Mouse (Mus musculus) gastrocnemius, postnatal 25 days (tissue): ENCODE measurements around the gene Dpf3. TPM values are rescaled to one million over a fixed set of nuclear protein-coding genes. Genes with fewer than 3 reads are reported as not detected.
A peak's percentile ranks its signal among the peaks of the same experiment; 100 is the strongest.

Experiments used
- DNase-seq: peaks from one replicate; pipeline ENCODE4 v3.0.0; 2022
- total RNA-seq, 2 experiments: library from RNA; stranded (reverse); gene quantifications; 1 replicate in 1 of 2; 2 replicates in 1 of 2; pipeline ENCODE4 v1.2.3; 2021

The Dpf3 gene
- total RNA-seq, 2 experiments from 2014 or later, result 17.9 to 22.5 TPM

DNA sequence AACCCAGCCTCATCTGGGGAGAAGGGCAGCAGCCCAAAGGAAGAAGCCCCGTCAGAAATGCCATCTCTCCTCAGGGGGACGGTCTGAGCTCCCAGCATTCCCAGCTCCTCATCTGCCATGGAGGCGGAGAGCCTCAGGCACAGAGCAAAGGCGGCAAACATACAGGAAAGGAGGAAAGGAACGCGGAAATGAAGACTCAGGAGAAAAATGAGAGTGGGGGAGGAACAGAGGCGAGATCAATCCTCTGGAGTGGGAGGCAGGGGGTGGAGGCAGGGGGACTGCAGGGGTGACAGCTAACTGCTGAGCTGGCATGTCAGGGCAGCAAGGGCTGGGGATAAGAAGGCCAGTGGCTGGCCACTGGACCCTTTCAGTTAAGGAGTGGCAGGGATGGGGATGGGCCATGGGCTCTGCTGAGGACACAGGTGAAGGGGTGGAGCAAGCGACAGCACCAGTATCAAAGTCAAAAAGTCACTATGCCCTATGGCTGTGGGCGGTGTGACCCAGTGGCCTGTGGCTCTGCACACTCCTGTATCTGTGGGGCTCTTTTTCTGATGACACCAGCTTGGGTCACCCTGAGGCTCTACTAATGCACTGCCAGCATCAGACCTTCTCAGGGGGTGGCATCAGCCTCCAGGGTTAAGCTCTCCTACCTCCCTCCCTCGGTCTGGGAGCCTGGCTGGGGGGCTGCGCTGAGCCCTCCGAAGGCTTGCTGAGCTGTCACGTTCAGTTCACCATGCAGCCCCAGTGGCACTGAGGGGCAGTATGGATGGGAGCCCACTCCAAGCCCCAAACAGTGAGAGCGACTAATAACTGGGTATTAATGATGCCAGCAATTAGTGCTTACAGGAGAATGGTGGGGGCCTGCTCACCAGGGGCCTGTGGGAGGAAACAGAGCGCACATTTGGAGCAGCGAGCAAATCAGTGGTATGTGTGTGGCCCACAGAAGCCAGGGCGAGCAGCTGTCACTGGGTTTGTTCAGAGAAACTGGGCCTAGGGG lies 200.7 kb downstream of the Dpf3 start:
- DNase-seq, result no peak

DNA sequence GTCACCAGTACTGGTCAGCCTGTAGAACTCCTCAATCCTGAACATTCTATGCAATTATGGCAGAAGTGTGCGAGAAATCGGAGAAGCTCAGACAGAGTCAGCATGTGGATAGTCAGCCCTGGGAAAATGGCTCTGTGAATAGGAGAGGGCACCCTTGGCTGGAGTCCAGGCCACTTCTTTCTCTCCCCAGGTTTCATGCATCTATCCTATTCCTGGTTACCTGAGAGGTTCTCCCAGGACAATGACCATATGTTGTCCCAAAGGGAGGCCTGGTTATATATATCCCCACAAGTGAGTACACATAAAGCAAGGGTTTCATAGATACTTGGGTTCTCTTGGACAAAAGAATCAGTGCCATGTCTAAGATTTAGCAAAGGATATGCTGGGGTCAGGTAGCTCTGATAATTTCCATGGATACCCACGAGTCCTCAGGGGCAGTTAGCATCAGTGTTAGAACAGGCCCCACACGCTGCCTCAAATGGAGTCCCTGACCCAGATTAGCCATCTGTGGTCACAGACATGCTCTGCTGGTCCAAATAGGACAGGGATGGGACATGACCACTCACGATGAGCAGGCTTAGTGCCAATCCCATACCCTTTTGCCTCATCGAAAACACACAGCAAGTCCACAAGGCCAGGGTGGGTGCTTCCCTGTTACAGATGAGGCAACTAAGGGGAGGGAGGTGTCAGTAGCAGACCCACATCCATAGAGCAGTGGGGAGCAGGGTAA lies 203.8 kb downstream of the Dpf3 start:
- DNase-seq, result no peak

DNA sequence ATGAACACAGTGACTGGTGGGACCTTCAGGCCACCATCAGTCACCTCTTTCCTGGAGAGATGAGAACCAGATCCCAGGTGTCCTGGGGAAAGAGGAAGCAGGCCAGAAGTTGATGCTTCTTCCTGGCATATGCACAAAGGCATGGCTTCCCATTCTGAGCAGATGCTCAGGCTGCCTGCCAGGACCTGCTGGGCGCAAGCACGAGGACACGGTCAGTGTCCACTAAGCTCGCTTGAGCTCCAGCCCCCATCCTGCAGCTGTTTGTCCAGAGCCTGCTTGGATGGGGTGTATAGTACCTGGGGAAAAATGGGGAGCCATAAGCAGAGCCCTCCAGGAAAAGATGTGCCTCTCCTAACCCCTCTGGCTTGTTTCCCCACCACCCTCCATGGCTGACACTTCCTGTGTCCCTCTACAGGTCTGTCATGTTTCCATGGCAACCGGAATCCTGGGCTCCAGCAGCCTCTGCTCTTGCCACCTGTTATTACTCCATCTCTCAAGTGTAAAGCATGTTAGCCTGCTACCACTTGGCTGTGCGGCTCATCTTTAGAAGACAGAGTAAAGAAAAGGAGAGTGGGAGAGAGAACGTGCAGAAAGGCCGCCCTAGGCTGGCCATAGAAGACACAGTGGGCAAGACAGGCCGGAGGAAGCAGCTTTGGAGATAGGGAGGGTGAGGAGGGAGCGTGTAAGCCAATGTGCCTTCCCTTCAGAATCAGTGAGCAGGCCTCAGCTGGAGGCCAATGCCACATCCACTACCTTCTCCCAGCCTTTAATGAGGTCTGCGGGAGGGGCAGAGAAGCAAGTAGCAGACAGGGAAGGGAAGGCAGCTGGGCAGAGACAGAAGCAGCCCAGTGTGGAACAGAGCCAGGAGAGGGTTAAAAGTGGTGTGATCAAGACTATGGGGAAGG lies 209.7 kb downstream of the Dpf3 start:
- peak; percentile 56 for DNase-seq

DNA sequence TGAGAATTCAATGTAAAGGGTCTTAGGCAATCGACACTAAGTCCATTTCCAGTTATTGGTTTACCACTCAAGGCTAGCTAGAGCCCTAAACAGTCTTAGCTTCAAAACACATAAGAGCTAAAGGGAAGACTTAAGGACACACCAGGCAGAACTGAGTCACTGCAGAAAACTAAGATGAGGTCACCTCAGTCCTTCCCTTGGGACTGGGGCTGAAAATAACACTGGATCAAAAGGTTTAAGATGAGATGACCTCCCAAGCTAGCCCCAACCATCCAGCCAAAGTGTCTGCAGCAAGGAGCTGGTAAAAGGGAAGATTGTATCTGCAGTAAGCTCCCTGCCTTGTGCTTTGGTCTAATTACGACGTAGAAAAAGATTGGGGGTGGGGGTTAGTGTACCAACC lies 216.3 kb downstream of the Dpf3 start:
- peak; percentile 39 for DNase-seq

DNA sequence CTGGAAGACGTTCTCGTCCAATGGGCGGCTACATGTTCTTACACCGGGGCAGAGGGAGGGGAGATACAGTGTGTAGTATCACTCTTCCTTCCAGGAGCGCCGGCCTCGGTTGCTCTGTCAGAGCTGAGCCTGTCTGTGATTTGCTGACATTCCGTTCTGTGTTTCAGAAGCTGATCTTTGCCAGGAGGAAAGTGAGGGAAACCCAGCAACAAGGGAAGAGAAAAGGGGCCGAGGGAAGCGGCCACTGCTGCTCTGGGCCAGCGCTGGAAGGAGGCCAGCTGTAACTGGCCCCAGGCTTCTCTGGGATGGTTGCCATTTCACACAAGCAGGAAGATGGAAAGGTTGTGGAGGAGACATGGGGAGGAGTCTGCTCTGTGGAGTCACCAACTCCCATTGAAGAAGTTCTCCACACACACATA lies 219.0 kb downstream of the Dpf3 start:
- peak; percentile 77 for DNase-seq

DNA sequence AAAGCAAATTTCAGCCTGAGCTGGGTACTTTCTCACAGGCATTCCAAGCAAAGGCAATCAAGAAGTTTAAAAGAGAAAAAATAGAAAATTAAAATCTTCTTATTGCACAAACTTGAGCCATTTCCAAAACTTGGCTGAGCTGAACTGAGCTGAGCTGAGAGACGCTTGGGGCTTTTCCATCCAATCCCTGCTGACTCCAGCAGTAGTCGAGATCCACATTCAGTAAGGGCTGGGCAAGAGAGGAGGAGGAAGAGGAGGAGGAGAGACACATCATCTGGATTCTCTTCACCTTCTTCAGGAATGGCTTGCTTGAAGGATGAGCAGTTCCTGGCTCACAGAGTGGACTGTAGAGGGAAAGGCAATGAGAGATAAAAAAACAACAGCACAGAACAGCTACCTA lies 227.0 kb downstream of the Dpf3 start:
- DNase-seq, result no peak

DNA sequence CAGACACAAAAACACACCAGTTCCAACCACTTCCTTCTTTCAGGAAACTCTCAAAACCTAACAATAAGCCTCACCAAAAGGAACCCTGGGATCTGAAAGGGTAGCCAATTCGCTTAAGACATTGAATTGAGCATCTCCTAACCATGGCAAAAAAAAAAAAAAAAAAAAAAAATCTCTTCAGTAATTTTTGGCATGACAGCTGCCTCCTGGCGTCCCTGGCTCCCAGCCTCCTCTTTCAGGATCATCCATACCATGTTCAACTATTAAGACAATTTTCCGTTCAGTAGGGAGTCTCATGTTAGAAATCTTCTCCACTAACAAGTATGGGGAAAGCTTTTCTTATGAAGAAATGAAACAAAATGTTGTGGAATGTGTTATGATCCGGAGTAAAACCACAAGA lies 233.1 kb downstream of the Dpf3 start:
- DNase-seq, result no peak

DNA sequence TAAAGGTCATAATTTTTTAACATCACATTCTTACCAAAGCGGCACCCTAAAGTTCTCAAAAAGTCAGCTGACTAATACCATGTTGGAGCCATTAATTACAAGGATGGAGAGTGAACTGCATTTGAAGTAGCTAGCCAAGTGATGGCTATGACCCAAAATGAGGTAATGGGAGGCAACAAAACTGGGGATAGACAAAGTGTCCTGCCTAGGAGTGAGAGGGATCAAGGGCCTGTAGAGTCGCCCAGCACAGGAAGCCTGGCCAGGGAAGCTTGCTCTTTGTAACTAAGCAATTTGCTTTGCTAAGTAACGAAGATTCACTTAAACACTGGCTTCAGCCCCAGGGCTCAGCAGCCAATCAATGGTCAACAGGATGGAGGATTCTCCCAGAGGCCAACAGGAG lies 238.4 kb downstream of the Dpf3 start:
- no peak for DNase-seq

DNA sequence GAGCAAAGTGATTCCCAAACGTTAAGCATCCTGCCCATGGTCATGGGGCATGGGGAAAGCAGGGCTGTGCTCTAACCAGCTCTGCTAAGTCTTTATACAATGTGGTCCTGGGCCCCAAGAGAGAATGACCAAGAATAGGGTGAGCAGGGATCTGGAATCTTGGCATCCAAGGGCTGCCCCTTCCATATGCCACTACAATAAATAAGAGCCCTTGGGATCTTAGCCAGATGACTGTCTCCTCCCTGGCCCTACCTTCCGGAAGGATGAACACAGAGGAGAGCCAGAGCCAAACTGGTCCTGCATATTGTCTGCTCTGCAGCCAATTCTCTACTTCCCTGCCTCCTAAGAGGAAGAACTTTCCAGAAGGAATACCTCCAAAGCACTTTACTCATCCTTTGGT lies 238.9 kb downstream of the Dpf3 start:
- DNase-seq, result no peak

DNA sequence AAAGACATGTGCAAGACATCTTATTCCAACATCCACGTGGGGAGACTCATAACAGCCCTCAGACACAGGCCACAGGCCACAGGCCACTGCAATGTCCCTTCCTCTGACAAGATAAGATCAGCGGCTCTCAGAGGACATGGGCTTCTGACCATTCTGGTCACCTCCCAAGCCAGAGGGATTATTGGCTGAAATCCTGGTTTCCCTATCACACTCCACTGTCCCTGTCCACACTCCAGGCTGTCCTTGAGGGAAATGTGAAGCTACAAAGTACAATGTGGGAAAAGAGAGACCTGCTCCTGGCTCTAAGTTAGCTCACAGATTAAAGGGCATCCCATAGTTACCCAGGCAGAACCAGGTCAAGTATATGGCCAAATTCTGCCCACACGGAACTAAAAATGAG lies 239.8 kb downstream of the Dpf3 start:
- DNase-seq, result no peak

DNA sequence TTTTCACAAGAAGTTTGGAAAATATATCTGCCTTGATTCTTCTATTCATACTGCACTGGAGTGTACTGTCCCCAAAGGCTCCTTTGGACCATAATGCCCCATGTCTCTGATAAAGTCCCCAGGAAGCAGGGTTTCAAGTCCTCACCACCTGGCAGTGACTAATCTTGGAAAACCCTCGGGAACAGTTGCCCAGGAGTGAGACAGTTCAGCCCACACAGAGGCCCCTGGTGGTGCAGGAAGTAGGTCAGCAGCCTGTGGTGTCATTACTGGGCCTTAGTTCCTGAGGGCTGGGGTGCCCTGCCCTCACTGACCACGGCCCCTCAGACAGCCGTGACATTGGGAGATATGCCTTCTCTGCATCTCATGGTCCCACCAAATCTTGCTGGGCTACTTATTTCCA lies 246.5 kb downstream of the Dpf3 start:
- DNase-seq, result no peak

DNA sequence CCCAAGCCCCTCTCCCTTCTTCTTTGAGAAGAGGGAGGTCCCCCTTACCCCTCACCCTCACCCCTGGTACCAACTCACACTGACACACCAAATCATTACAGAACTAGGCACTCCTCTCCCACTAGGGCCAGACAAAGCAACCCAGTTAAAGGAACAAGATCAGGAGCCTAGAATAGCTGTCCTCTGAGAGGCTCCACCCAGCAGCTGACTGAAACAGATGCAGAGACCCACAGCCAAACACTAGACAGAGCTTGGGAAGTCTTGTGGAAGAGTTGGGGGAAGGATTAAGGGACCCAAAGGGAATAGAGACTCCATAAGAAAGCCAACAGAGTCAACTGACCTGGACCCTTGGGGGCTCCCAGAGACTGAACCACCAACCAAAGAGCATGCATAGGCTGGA lies 246.9 kb downstream of the Dpf3 start:
- no peak for DNase-seq

DNA sequence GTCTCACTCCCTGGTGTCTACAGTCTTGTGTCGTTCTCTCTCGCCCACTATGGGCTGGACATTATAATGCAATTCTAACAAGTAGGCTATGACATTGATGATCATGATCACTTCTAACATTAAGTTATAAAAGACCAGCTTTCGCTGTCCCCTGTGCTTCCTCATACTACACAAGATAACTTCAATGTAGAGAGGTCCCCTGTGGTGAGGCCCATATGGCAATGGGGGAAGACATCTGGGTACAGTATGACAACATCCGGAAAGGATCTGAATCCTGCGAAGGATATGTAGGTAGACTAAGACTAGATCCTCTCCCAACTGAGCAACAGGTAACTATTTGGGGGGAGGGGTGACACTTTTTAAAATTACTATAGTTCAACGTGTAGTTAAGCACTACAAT lies 251.7 kb downstream of the Dpf3 start:
- no peak for DNase-seq

DNA sequence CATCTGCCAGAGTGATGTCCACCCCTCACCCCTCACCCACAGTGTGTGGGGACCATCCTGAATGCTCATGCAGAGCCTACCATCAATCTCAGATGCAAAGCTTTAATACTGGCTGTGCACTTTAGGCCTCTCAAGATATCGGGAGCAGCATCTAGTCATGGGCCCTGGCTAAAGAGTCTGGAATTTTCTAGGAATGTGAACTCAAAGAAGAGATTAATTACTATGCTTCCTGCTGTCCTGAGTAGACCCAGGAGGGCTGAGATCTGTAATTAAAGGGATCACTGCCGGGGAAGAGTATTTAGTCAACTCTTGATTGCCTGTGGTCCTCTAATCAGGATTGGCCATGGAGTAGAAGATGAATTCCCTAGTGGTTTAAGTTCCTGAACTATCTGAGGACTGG lies 252.5 kb downstream of the Dpf3 start:
- DNase-seq, result no peak

DNA sequence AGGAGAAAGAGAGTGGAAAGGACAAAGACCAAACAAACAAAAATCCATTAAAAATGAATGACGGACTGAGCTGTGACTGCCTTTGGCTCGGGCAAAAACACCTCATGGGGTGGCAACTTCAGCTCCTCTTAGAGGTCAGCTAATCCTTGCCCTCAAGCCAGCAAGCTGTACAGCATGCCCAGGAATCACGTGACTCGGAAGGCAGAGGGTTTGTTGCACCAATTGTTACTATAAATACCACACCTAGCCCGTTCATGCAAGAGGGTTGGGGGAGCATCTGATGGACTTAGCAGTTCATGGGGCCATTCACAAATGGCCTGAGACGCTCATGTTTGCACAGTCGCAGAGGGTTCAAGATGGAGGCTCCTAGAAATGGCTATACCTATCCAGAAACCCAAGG lies 253.9 kb downstream of the Dpf3 start:
- no peak for DNase-seq

DNA sequence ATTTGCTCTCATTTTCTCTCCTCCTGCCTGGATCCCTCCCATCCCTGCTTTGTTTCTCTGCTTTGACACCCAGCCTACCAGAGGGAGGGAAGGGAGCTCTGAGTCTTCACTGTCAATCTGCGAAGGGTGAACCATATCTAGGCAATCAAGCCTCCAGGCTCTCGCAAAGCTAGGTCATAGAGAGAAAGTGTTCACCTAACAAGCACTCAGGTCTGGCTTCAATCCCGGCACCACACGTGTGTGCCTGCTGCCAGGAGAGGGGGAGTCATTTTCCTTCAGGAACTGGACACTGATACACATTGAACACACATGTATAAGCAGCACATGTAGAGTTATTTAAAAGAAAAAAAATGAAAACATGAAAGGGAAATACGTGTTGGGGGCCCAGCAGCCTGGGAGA lies 254.6 kb downstream of the Dpf3 start:
- DNase-seq, result no peak

DNA sequence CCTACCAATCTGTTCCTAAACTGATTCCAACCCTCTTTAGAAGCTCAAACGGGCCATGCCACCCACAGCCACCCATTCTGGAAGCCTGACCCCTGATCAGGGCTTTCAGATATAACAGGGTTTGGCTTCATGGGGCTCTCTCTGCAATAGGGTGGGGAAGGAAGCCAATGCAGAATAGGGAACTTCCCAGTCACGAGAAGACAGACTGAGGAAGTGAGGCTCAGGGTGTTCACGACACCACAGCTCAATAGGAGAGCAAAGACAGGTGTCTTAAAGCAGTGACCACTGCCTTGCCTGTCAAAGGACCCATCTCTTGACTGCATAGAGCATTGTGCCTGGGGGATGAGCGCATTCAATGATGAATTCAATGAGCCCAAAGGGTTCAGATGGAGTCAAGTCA lies 256.3 kb downstream of the Dpf3 start:
- no peak for DNase-seq

DNA sequence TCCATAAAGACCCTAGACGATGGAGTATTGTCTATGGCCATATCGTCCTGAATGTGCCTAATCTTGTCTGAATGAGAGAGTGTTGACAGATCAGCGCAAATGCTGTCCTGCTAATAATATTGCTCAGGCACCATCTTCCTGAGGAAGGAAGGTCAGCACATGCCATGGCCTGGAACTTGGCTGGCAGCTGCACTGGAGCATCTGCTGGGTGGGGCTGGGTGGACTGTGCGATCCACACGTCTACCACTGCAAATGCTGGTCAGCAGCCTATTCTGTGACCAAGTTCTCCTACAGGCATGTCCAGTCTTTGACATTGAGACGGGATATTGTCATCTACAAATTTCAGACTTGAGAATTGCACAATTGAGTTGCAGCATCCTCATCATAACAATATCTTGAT lies 257.8 kb downstream of the Dpf3 start:
- no peak for DNase-seq

DNA sequence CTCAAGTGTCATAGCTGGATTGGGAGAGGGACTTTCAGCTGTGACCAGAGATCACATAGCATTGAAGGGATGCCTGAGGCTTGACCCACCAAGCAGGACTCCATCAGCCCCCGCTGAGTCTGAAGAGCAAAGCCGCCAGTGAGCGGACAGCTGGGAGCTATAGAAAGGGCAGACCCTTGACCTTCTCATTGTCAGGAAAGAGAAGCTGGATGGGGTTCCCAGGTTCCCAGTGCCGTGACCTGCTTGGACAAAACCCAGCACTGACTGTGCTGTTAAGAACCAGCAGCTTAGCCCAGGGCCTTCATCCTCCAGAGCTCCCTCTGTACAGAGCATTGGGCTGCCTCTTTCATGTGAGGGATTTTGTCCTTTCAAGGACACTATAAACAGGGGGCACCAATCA lies 260.5 kb downstream of the Dpf3 start:
- no peak for DNase-seq

DNA sequence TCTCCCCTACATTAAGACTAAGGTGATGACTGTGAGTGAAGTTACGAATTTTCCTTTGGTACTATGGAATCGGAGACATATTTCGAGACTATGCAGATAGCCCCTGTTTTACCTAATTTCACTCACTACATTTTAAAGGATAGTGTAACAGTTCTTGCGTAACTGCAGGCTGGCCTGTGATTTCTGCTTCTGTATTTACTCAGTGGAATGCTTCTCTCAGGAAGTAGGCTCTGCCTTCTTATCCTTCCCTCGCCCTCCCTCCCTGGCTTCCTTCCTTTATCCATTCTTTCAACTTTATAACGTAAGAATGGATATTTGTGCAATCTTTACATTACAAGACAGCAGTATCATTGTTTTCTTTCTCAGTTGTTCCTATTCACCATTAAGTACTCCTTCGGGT lies 266.6 kb downstream of the Dpf3 start:
- DNase-seq, result no peak

DNA sequence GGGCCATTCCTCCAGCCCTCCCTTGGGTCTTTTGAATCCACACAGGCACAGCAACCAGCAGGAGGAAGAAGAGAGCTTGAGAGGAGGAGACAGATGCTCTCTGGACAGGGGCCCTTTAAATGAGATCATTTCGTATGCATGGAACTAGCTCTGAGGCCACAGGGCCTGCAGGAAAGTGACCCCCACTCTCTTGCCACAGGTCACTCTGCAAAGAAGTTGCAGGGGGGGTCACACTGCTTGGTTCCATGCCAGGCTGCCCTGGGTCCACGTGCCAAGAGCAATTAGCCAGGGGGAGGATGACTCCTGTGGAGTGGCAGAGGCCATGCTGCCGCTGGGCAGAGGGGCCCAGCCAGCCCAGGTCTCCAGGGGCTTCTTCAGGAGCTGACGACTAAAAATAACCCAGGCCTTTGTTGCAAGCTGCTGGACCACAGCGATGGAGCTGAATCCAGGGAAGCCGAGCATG lies 273.6 kb downstream of the Dpf3 start:
- peak; percentile 18 for DNase-seq

DNA sequence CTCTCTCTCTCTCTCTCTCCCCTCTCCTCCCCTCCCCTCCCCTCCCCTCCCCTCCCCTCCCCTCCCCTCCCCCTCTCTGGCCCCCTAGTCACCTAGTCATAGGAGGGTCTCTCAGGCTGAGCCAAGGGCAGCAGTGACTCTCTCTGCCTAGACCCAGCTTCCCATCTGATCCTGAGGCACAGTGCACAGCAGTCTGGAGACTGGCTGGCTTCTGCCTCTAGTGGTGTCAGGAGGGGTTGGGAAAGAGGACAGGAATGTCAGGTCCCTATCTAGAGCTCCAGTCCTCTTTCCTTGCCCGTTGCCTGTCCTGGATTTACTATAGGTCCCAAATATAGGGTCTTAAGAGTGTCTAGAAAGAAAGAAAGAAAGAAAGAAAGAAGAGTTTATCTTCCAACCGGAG lies 275.5 kb downstream of the Dpf3 start:
- DNase-seq, result no peak
